Mouse (Mus musculus) left cerebral cortex, adult 8-10 months (tissue): ENCODE measurements at regions not wholly inside any gene's neighbourhood (a gene's known extent, or its start where the extent isn't known, plus 50 kb on each side); places are given as distances from the start of the nearest gene placed in this dataset.

Experiments used
- DNase-seq, 2 experiments: peaks; one replicate each; pipeline ENCODE4 v3.0.0; 2022; ENCODE audit warnings: low spot score in 2 of 2

GRCm38 (mm10) chr8:30946154-30947065, 2482.1 kb upstream of the 5930422O12Rik start:
- no peak for DNase-seq

GRCm38 (mm10) chr8:30952818-30953217, 2475.7 kb upstream of the 5930422O12Rik start:
- no peak for DNase-seq

GRCm38 (mm10) chr8:30959436-30960180, 2468.9 kb upstream of the 5930422O12Rik start:
- no peak for DNase-seq

GRCm38 (mm10) chr8:30960486-30960885, 2468.0 kb upstream of the 5930422O12Rik start:
- no peak for DNase-seq

GRCm38 (mm10) chr8:30962207-30962606, 2466.3 kb upstream of the 5930422O12Rik start:
- DNase-seq = no peak

GRCm38 (mm10) chr8:30982814-30983213, 2445.7 kb upstream of the 5930422O12Rik start:
- no peak for DNase-seq

- DNase-seq = no peak
Observed at GRCm38 (mm10) chr8:30988051-30988450, 2440.5 kb upstream of the 5930422O12Rik start.

- peak in 1 of 2 experiments; percentile 16 for DNase-seq
Observed at GRCm38 (mm10) chr8:30998657-30999056, 2429.9 kb upstream of the 5930422O12Rik start.

- DNase-seq = peak in 1 of 2 experiments; percentile 16
Observed at GRCm38 (mm10) chr8:31000120-31000519, 2428.4 kb upstream of the 5930422O12Rik start.

- DNase-seq = no peak
Observed at GRCm38 (mm10) chr8:31001980-31002730, 2426.4 kb upstream of the 5930422O12Rik start.

GRCm38 (mm10) chr8:31008309-31008708, 2420.2 kb upstream of the 5930422O12Rik start:
- DNase-seq = peak in 1 of 2 experiments; percentile 71

- peak in 1 of 2 experiments; percentile 18 for DNase-seq
Observed at GRCm38 (mm10) chr8:31012068-31012467, 2416.4 kb upstream of the 5930422O12Rik start.

- DNase-seq = peak; percentile 50 to 52
Observed at GRCm38 (mm10) chr8:31031721-31032591, 2396.6 kb upstream of the 5930422O12Rik start.

- peak; percentile 75 to 92 for DNase-seq
Observed at GRCm38 (mm10) chr8:31033281-31033680, 2395.2 kb upstream of the 5930422O12Rik start.

GRCm38 (mm10) chr8:31036892-31037291, 2391.6 kb upstream of the 5930422O12Rik start:
- DNase-seq = no peak
